Mouse (Mus musculus): ENCODE data around the gene Gprin1. TPM values are rescaled to one million over a fixed set of nuclear protein-coding genes. Genes with fewer than 3 reads are reported as not detected.

Gprin1 gene
- polyA plus RNA-seq, 1 experiment from 2014 or later: 23.5 TPM

- Histone ChIP-seq H3K36me3 (replicated peaks; ENCODE audit: control insufficient read depth, insufficient read depth) (no peaks in the 10 kb centered on the region), H3K4me3 (replicated peaks; ENCODE audit: low read length) (peak overlapping the region; percentile 90), H3K27me3 (ENCODE audit: control insufficient read depth, insufficient read depth, low read length) (no peaks in the 10 kb centered on the region), H3K4me1 (replicated peaks; ENCODE audit: control insufficient read depth, insufficient read depth, low read length) (peaks cover 21% of the 10 kb centered on the region), H3K9me3 (ENCODE audit: control insufficient read depth, low read length) (no peaks in the 10 kb centered on the region), H3K27ac (peak overlapping the region; percentile 92), H3K9ac (peak overlapping the region; percentile 99), H3K4me2 (replicated peaks) (peak overlapping the region; percentile 93)
- no peak for ATAC-seq (ENCODE audit: low FRiP score)
- no peak for DNase-seq (ENCODE audit: low spot score)
- WGBS: 15% methylated on average over 21 of the region's 21 CpGs
Measured at GRCm38 (mm10) chr13:54692711-54693557, 56.7 kb downstream of the Gprin1 start.

GRCm38 (mm10) chr13:54691737-54692136, 57.9 kb downstream of the Gprin1 start:
- Histone ChIP-seq H3K9ac (no peak overlapping the region), H3K4me2 (replicated peaks) (peak overlapping the region; percentile 93; the same call in 1 of the 2 replicates)
- no peak for ATAC-seq (ENCODE audit: low FRiP score)

GRCm38 (mm10) chr13:54690151-54690740, 59.4 kb downstream of the Gprin1 start:
- H3K36me3 ChIP-seq (replicated peaks; ENCODE audit: control insufficient read depth, insufficient read depth): no peaks in the 10 kb centered on the region
- DNase-seq (ENCODE audit: low spot score) (no peak), ATAC-seq (ENCODE audit: low FRiP score) (no peak)
- no peak overlapping the region for H3K9ac ChIP-seq
- no peak overlapping the region for H3K27ac ChIP-seq
- no peak overlapping the region for H3K4me3 ChIP-seq (replicated peaks; ENCODE audit: low read length)
- WGBS: 94% methylated on average over 8 of the region's 8 CpGs
- H3K9me3 ChIP-seq (ENCODE audit: control insufficient read depth, low read length): no peaks in the 10 kb centered on the region
- H3K27me3 ChIP-seq (ENCODE audit: control insufficient read depth, insufficient read depth, low read length): no peaks in the 10 kb centered on the region
- no peak overlapping the region for H3K4me2 ChIP-seq (replicated peaks)
- H3K4me1 ChIP-seq (replicated peaks; ENCODE audit: control insufficient read depth, insufficient read depth, low read length): peaks cover 34% of the 10 kb centered on the region

More at GRCm38 (mm10) chr13:54691737-54692136, 57.9 kb downstream of the Gprin1 start:
- Histone ChIP-seq H3K4me3 (replicated peaks; ENCODE audit: low read length) (no peak overlapping the region), H3K27ac (no peak overlapping the region), H3K9me3 (ENCODE audit: control insufficient read depth, low read length) (no peaks in the 10 kb centered on the region), H3K27me3 (ENCODE audit: control insufficient read depth, insufficient read depth, low read length) (no peaks in the 10 kb centered on the region), H3K4me1 (replicated peaks; ENCODE audit: control insufficient read depth, insufficient read depth, low read length) (peaks cover 21% of the 10 kb centered on the region), H3K36me3 (replicated peaks; ENCODE audit: control insufficient read depth, insufficient read depth) (no peaks in the 10 kb centered on the region)
- no peak for DNase-seq (ENCODE audit: low spot score)

GRCm38 (mm10) chr13:54687575-54688424, 61.9 kb downstream of the Gprin1 start:
- ATAC-seq (ENCODE audit: low FRiP score): peak; percentile 90
- Histone ChIP-seq H3K36me3 (replicated peaks; ENCODE audit: control insufficient read depth, insufficient read depth) (peaks cover 16% of the 10 kb centered on the region), H3K27ac (peak overlapping the region; percentile 98), H3K4me2 (replicated peaks) (peak overlapping the region; percentile 94), H3K4me1 (replicated peaks; ENCODE audit: control insufficient read depth, insufficient read depth, low read length) (peaks cover 40% of the 10 kb centered on the region), H3K4me3 (replicated peaks; ENCODE audit: low read length) (peak overlapping the region; percentile 99), H3K27me3 (ENCODE audit: control insufficient read depth, insufficient read depth, low read length) (no peaks in the 10 kb centered on the region), H3K9ac (peak overlapping the region; percentile 99), H3K9me3 (ENCODE audit: control insufficient read depth, low read length) (no peaks in the 10 kb centered on the region)
- peak; percentile 98 for DNase-seq (ENCODE audit: low spot score)
- WGBS: under 1% methylated on average over 82 of the region's 82 CpGs

- Histone ChIP-seq H3K36me3 (replicated peaks; ENCODE audit: control insufficient read depth, insufficient read depth) (peaks cover 23% of the 10 kb centered on the region), H3K4me3 (replicated peaks; ENCODE audit: low read length) (peak overlapping the region; percentile 99), H3K27ac (peak overlapping the region; percentile 98), H3K27me3 (ENCODE audit: control insufficient read depth, insufficient read depth, low read length) (no peaks in the 10 kb centered on the region), H3K4me2 (replicated peaks) (peak overlapping the region; percentile 94), H3K9ac (peak overlapping the region; percentile 99), H3K4me1 (replicated peaks; ENCODE audit: control insufficient read depth, insufficient read depth, low read length) (peaks cover 33% of the 10 kb centered on the region), H3K9me3 (ENCODE audit: control insufficient read depth, low read length) (no peaks in the 10 kb centered on the region)
- WGBS: 0% methylated on average over 35 of the region's 35 CpGs
- ATAC-seq (ENCODE audit: low FRiP score) (peak; percentile 65), DNase-seq (ENCODE audit: low spot score) (peak; percentile 72)
Measured at GRCm38 (mm10) chr13:54687096-54687495, 62.6 kb downstream of the Gprin1 start.

Other genes with a start within 250 kb of the Gprin1 start
- gene Simc1, start 246.1 kb downstream of the Gprin1 start, polyA plus RNA-seq (2014; fragmentation: Nextera tagmentation; extraction: Ambion mirVana): 27.2 and 28.5 TPM in 2 replicates
- gene 4833439L19Rik, start 184.4 kb downstream of the Gprin1 start, polyA plus RNA-seq (2014; fragmentation: Nextera tagmentation; extraction: Ambion mirVana): 237 and 263 TPM in 2 replicates
- 83.0 and 88.8 TPM in 2 replicates for gene Arl10, start 174.9 kb downstream of the Gprin1 start, polyA plus RNA-seq (2014; fragmentation: Nextera tagmentation; extraction: Ambion mirVana)
- 42.1 and 46.7 TPM in 2 replicates for gene Nop16, start 159.8 kb downstream of the Gprin1 start, polyA plus RNA-seq (2014; fragmentation: Nextera tagmentation; extraction: Ambion mirVana)
- gene Higd2a, start 159.7 kb downstream of the Gprin1 start, polyA plus RNA-seq (2014; fragmentation: Nextera tagmentation; extraction: Ambion mirVana): 261 and 275 TPM in 2 replicates
- 177 and 198 TPM in 2 replicates for gene Cltb, start 138.5 kb downstream of the Gprin1 start, polyA plus RNA-seq (2014; fragmentation: Nextera tagmentation; extraction: Ambion mirVana)
- gene Faf2, start 128.1 kb downstream of the Gprin1 start, polyA plus RNA-seq (2014; fragmentation: Nextera tagmentation; extraction: Ambion mirVana): 81.4 and 88.8 TPM in 2 replicates
- gene Rnf44, start 56.0 kb downstream of the Gprin1 start, polyA plus RNA-seq (2014; fragmentation: Nextera tagmentation; extraction: Ambion mirVana): 75.9 and 80.7 TPM in 2 replicates
- gene Cdhr2, start 48.4 kb downstream of the Gprin1 start, polyA plus RNA-seq (2014; fragmentation: Nextera tagmentation; extraction: Ambion mirVana): 0.14 and 0.16 TPM in 2 replicates
- gene Sncb, start 16.7 kb upstream of the Gprin1 start, polyA plus RNA-seq (2014; fragmentation: Nextera tagmentation; extraction: Ambion mirVana): 78.0 and 103 TPM in 2 replicates
- not detected in 2 replicates for gene Eif4e1b, start 34.1 kb upstream of the Gprin1 start, polyA plus RNA-seq (2014; fragmentation: Nextera tagmentation; extraction: Ambion mirVana)
- 72.8 and 74.1 TPM in 2 replicates for gene Tspan17, start 39.5 kb upstream of the Gprin1 start, polyA plus RNA-seq (2014; fragmentation: Nextera tagmentation; extraction: Ambion mirVana)
- gene Unc5a, start 199.5 kb upstream of the Gprin1 start, polyA plus RNA-seq (2014; fragmentation: Nextera tagmentation; extraction: Ambion mirVana): 15.3 and 16.9 TPM in 2 replicates

Measured in hindbrain, embryonic 14.5 days (tissue).